Mouse (Mus musculus): ENCODE data around the gene Tex46. TPM values are rescaled to one million over a fixed set of nuclear protein-coding genes. Genes with fewer than 3 reads are reported as not detected.
A peak's percentile ranks its signal among the peaks of the same experiment; 100 is the strongest.

Tex46 gene
- not detected in 2 replicates for polyA plus RNA-seq (2015; fragmentation: Nextera tagmentation; extraction: Ambion mirVana)

GRCm38 (mm10) chr4:136610387-136610856 lies at the start of gene Tex46:
TSS of gene Tex46 (plus strand) at chr4:136610437.
- DNase-seq (ENCODE audit: low spot score) (peak; percentile 38), ATAC-seq (no peak)
- Histone ChIP-seq H3K4me1 (ENCODE audit: insufficient read depth, low read depth, low read length) (no peaks in the 10 kb centered on the region), H3K27me3 (replicated peaks; ENCODE audit: insufficient read depth, low read length) (no peaks in the 10 kb centered on the region), H3K36me3 (ENCODE audit: insufficient read depth, low read length) (no peaks in the 10 kb centered on the region), H3K27ac (ENCODE audit: low read length) (no peak within 1 kb of the TSS), H3K9me3 (ENCODE audit: low read length) (no peaks in the 10 kb centered on the region), H3K4me3 (ENCODE audit: low read depth, low read length) (no peak within 1 kb of the TSS), H3K4me2 (replicated peaks; ENCODE audit: low read depth, low read length) (no peak within 1 kb of the TSS), H3K9ac (replicated peaks; ENCODE audit: low read depth) (no peak within 1 kb of the TSS)
- 49% methylated on average over 4 of the region's 4 CpGs for WGBS
- TF ChIP-seq EP300 (IDR thresholded peaks at IDR 0.05), result no peak
- no peak for TF ChIP-seq CTCF (IDR thresholded peaks at IDR 0.05)

- no peaks in the 10 kb centered on the region for H3K27me3 ChIP-seq (replicated peaks; ENCODE audit: insufficient read depth, low read length)
- no peak overlapping the region for H3K27ac ChIP-seq (ENCODE audit: low read length)
- H3K36me3 ChIP-seq (ENCODE audit: insufficient read depth, low read length), result peaks cover 20% of the 10 kb centered on the region
- no peaks in the 10 kb centered on the region for H3K9me3 ChIP-seq (ENCODE audit: low read length)
- TF ChIP-seq CTCF (IDR thresholded peaks at IDR 0.05), result no peak
- no peak for TF ChIP-seq EP300 (IDR thresholded peaks at IDR 0.05)
- DNase-seq (ENCODE audit: low spot score) (no peak), ATAC-seq (no peak)
- no peak overlapping the region for H3K4me2 ChIP-seq (replicated peaks; ENCODE audit: low read depth, low read length)
- 82% methylated on average over 6 of the region's 6 CpGs for WGBS
- no peaks in the 10 kb centered on the region for H3K4me1 ChIP-seq (ENCODE audit: insufficient read depth, low read depth, low read length)
- H3K4me3 ChIP-seq (ENCODE audit: low read depth, low read length), result no peak overlapping the region
- no peak overlapping the region for H3K9ac ChIP-seq (replicated peaks; ENCODE audit: low read depth)
Observed at GRCm38 (mm10) chr4:136562755-136563154, 47.5 kb upstream of the Tex46 start.

GRCm38 (mm10) chr4:136568629-136569028 lies 41.6 kb upstream of the Tex46 start:
- Histone ChIP-seq H3K9ac (replicated peaks; ENCODE audit: low read depth) (no peak overlapping the region), H3K9me3 (ENCODE audit: low read length) (no peaks in the 10 kb centered on the region), H3K27me3 (replicated peaks; ENCODE audit: insufficient read depth, low read length) (no peaks in the 10 kb centered on the region), H3K36me3 (ENCODE audit: insufficient read depth, low read length) (peaks cover 27% of the 10 kb centered on the region), H3K4me3 (ENCODE audit: low read depth, low read length) (no peak overlapping the region), H3K27ac (ENCODE audit: low read length) (no peak overlapping the region), H3K4me1 (ENCODE audit: insufficient read depth, low read depth, low read length) (no peaks in the 10 kb centered on the region), H3K4me2 (replicated peaks; ENCODE audit: low read depth, low read length) (no peak overlapping the region)
- TF ChIP-seq EP300 (IDR thresholded peaks at IDR 0.05) (no peak), CTCF (IDR thresholded peaks at IDR 0.05) (peak; percentile 44)
- WGBS, result 62% methylated on average over 3 of the region's 3 CpGs
- no peak for ATAC-seq
- DNase-seq (ENCODE audit: low spot score), result no peak

- Histone ChIP-seq H3K4me3 (ENCODE audit: low read depth, low read length) (no peak overlapping the region), H3K4me1 (ENCODE audit: insufficient read depth, low read depth, low read length) (no peaks in the 10 kb centered on the region), H3K9me3 (ENCODE audit: low read length) (no peaks in the 10 kb centered on the region), H3K27me3 (replicated peaks; ENCODE audit: insufficient read depth, low read length) (no peaks in the 10 kb centered on the region), H3K9ac (replicated peaks; ENCODE audit: low read depth) (no peak overlapping the region), H3K36me3 (ENCODE audit: insufficient read depth, low read length) (peaks cover 27% of the 10 kb centered on the region), H3K27ac (ENCODE audit: low read length) (no peak overlapping the region), H3K4me2 (replicated peaks; ENCODE audit: low read depth, low read length) (no peak overlapping the region)
- TF ChIP-seq CTCF (IDR thresholded peaks at IDR 0.05), result no peak
- TF ChIP-seq EP300 (IDR thresholded peaks at IDR 0.05), result peak; percentile 19; the same call in 1 of the 2 replicates
- DNase-seq (ENCODE audit: low spot score) (no peak), ATAC-seq (peak; percentile 55)
Observed at GRCm38 (mm10) chr4:136569998-136570397, 40.2 kb upstream of the Tex46 start.

- H3K36me3 ChIP-seq (ENCODE audit: insufficient read depth, low read length), result no peaks in the 10 kb centered on the region
- no peak for ATAC-seq
- 91% methylated on average over 3 of the region's 3 CpGs for WGBS
- H3K27me3 ChIP-seq (replicated peaks; ENCODE audit: insufficient read depth, low read length), result no peaks in the 10 kb centered on the region
- H3K9ac ChIP-seq (replicated peaks; ENCODE audit: low read depth), result no peak overlapping the region
- TF ChIP-seq EP300 (IDR thresholded peaks at IDR 0.05), result no peak
- no peak for TF ChIP-seq CTCF (IDR thresholded peaks at IDR 0.05)
- no peak overlapping the region for H3K4me3 ChIP-seq (ENCODE audit: low read depth, low read length)
- no peaks in the 10 kb centered on the region for H3K4me1 ChIP-seq (ENCODE audit: insufficient read depth, low read depth, low read length)
- H3K4me2 ChIP-seq (replicated peaks; ENCODE audit: low read depth, low read length), result no peak overlapping the region
- DNase-seq (ENCODE audit: low spot score), result no peak
- H3K9me3 ChIP-seq (ENCODE audit: low read length), result no peaks in the 10 kb centered on the region
- H3K27ac ChIP-seq (ENCODE audit: low read length), result no peak overlapping the region
Observed at GRCm38 (mm10) chr4:136581885-136582284, 28.4 kb upstream of the Tex46 start.

GRCm38 (mm10) chr4:136587221-136587827 lies 22.9 kb upstream of the Tex46 start:
- no peak for ATAC-seq
- H3K9ac ChIP-seq (replicated peaks; ENCODE audit: low read depth), result no peak overlapping the region

More at GRCm38 (mm10) chr4:136587221-136587827, 22.9 kb upstream of the Tex46 start:
- WGBS, result 79% methylated on average over 4 of the region's 4 CpGs
- no peaks in the 10 kb centered on the region for H3K9me3 ChIP-seq (ENCODE audit: low read length)
- H3K27ac ChIP-seq (ENCODE audit: low read length), result no peak overlapping the region
- H3K27me3 ChIP-seq (replicated peaks; ENCODE audit: insufficient read depth, low read length), result no peaks in the 10 kb centered on the region
- no peak overlapping the region for H3K4me3 ChIP-seq (ENCODE audit: low read depth, low read length)
- TF ChIP-seq EP300 (IDR thresholded peaks at IDR 0.05) (no peak), CTCF (IDR thresholded peaks at IDR 0.05) (no peak)
- H3K4me1 ChIP-seq (ENCODE audit: insufficient read depth, low read depth, low read length), result no peaks in the 10 kb centered on the region
- no peaks in the 10 kb centered on the region for H3K36me3 ChIP-seq (ENCODE audit: insufficient read depth, low read length)
- no peak overlapping the region for H3K4me2 ChIP-seq (replicated peaks; ENCODE audit: low read depth, low read length)
- DNase-seq (ENCODE audit: low spot score), result no peak
